Mouse (Mus musculus): Measurements from ENCODE around the gene Lrmda.
A peak's percentile ranks its signal among the peaks of the same experiment; 100 is the strongest.

The Lrmda gene

DNA sequence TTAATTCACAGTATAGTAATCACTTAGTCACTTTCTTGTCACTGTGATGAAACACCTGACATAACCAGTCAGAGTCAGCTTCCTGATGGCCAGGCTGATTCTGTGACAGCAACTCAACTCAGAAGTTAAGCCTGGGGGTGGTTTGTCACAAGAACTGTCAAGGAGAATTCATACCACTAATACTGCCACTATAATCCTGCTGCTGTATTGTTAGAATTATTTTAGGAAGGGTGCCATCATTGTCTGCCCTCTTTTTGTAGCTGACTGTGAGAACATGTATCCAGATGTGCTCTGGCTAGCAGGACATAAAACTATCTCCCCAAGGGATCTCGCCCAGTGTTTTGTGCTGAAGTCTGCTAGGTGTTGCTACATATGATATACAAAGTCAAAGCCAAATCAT lies 882.6 kb downstream of the Lrmda start:
- no peak for ATAC-seq (ENCODE audit: insufficient number of reproducible peaks, low FRiP score, low TSS enrichment)

- no peak; the same call in 1 of the 2 replicates for ATAC-seq (ENCODE audit: insufficient number of reproducible peaks, low FRiP score, low TSS enrichment)
Observed at GRCm38 (mm10) chr14:22902914-22903313, 883.4 kb downstream of the Lrmda start.

- no peak for ATAC-seq (ENCODE audit: insufficient number of reproducible peaks, low FRiP score, low TSS enrichment)
Observed at GRCm38 (mm10) chr14:22905741-22906667, 886.5 kb downstream of the Lrmda start.

DNA sequence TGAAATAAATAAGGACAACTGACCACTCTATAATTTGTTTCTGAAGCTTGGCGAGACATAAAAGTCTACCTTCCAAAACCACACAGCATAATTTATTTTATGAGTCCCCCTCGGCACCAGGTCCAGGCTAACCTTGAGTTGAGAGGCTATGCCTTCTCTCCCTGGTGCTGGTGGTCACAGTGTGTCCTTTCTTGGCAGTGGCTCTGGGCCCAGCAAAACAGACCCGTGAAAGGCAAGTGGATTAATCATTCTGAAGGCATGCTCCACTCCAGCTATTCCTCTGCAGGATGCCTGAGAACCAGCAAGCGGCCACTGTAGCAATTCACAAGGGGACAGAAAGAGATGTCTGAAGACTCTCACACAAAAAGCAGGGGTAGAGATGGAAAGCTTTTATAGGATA lies 887.2 kb downstream of the Lrmda start:
- peak; percentile 37; the same call in 1 of the 2 replicates for ATAC-seq (ENCODE audit: insufficient number of reproducible peaks, low FRiP score, low TSS enrichment)

DNA sequence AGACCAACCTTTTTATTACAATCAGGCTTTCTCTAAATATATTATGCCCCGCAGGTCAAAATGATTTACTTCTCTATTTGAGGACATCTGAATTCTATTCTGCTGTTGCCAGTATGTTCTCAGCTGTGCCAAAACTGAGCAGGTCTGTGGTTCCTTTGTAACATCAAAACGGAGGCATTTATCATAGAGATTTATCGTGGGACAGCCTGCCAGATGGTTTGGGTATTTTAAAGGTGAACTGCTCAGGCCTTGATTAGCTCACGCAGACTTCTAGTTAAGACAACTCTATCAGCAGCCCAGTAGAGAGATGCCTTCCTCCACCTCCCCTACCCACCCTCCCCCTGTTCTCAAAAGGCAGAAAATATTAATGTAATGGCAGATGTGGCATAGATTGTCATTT lies 887.7 kb downstream of the Lrmda start:
- no peak for ATAC-seq (ENCODE audit: insufficient number of reproducible peaks, low FRiP score, low TSS enrichment)

GRCm38 (mm10) chr14:22908006-22908405 lies 888.5 kb downstream of the Lrmda start:
- no peak for ATAC-seq (ENCODE audit: insufficient number of reproducible peaks, low FRiP score, low TSS enrichment)

GRCm38 (mm10) chr14:22915463-22915862 lies 896.0 kb downstream of the Lrmda start:
- ATAC-seq (ENCODE audit: insufficient number of reproducible peaks, low FRiP score, low TSS enrichment): no peak

- ATAC-seq (ENCODE audit: insufficient number of reproducible peaks, low FRiP score, low TSS enrichment): no peak
Observed at GRCm38 (mm10) chr14:22918499-22918898, 899.0 kb downstream of the Lrmda start.

DNA sequence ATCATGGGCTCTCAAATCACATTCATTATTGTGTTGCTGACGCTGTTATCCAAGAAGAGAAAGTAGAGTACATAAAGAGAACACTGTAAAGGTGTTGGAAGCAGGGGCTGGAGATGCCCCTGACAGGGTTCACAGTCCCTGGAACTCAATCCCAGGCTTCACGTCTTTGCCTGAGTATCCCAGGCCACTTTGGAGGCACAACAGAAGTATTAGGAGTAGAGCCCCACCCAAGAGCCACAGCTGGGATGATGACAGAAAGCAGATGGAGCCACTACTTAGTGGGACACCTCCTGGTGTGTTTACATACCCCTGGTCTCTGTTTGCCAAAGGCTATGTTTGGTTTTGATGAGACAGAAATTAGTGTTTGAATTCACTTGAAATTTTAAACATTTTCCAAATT lies 899.4 kb downstream of the Lrmda start:
- no peak for ATAC-seq (ENCODE audit: insufficient number of reproducible peaks, low FRiP score, low TSS enrichment)

GRCm38 (mm10) chr14:22921152-22921551 lies 901.6 kb downstream of the Lrmda start:
- no peak for ATAC-seq (ENCODE audit: insufficient number of reproducible peaks, low FRiP score, low TSS enrichment)

- no peak for ATAC-seq (ENCODE audit: insufficient number of reproducible peaks, low FRiP score, low TSS enrichment)
Observed at GRCm38 (mm10) chr14:22921796-22922195, 902.3 kb downstream of the Lrmda start.

- no peak for ATAC-seq (ENCODE audit: insufficient number of reproducible peaks, low FRiP score, low TSS enrichment)
Observed at GRCm38 (mm10) chr14:22922571-22922970, 903.1 kb downstream of the Lrmda start.

DNA sequence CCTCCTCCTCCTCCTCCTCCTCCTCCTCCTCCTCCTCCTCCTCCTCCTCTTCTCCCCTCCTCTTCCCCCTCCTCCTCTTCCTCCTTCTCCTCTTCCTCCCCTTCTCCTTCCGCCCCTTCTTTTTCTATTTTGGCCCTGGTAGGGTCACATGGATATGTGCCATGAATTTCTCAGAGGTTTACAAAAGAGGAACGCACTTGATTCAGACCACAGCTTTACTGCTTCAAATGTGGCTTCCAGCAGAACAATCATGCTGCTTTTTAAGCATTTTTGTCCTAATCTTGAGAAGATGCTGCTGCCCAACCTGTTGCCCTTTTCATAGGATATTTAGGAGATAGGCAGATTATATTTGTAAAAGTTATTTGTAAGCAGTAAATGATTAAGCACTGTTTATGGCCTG lies 903.7 kb downstream of the Lrmda start:
- no peak for ATAC-seq (ENCODE audit: insufficient number of reproducible peaks, low FRiP score, low TSS enrichment)

- ATAC-seq (ENCODE audit: insufficient number of reproducible peaks, low FRiP score, low TSS enrichment): no peak
Observed at GRCm38 (mm10) chr14:22928263-22928662, 908.8 kb downstream of the Lrmda start.

- no peak for ATAC-seq (ENCODE audit: insufficient number of reproducible peaks, low FRiP score, low TSS enrichment)
Observed at GRCm38 (mm10) chr14:22928683-22929082, 909.2 kb downstream of the Lrmda start.

- no peak for ATAC-seq (ENCODE audit: insufficient number of reproducible peaks, low FRiP score, low TSS enrichment)
Observed at GRCm38 (mm10) chr14:22929585-22929984, 910.1 kb downstream of the Lrmda start.

DNA sequence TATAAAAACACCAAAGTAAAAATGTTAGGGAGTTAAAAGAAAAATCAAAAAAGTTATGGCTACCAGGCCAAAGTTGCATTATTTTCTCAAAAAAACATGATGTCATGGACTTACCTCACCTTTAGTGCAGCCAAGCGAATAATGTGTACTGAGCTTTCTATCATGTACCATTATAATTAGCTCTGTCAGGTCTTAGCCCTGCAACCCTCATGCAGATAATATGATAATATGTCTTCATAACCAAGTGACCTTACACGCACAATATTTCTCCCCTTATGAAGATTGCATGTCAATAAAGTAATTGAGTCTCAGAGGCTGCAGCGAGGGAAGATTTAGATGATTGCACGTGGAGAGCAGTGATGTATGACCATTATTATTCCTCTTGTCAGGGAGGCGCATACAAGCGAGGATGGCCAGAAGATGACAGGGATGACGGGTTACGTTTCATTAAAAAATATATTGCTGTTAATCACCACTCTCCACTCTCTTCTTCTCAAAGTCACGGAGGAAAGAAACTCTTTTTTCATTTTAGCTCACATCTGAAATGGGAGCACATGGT lies 911.1 kb downstream of the Lrmda start:
- no peak for ATAC-seq (ENCODE audit: insufficient number of reproducible peaks, low FRiP score, low TSS enrichment)

- ATAC-seq (ENCODE audit: insufficient number of reproducible peaks, low FRiP score, low TSS enrichment): no peak
Observed at GRCm38 (mm10) chr14:22931114-22931822, 911.8 kb downstream of the Lrmda start.

GRCm38 (mm10) chr14:22936701-22937100 lies 917.2 kb downstream of the Lrmda start:
- no peak for ATAC-seq (ENCODE audit: insufficient number of reproducible peaks, low FRiP score, low TSS enrichment)

DNA sequence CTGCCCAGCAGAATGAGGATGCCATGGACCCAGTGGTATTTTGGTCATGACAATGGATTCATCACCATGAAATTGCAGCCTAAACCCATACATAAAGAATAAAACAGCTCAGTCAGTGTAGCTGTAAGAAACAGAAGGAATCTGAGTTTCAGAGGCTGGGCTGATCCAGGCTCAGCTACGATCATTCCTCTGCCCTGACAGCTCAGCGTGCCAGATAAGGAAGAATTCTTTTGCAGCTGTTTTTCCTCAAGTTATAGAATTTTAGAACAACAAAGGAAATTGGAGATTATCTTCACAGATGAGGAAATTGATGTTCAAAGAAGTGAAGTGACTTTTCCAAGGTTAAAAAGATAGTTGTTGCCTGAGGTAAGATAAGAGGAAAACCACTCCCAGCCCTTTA lies 921.1 kb downstream of the Lrmda start:
- ATAC-seq (ENCODE audit: insufficient number of reproducible peaks, low FRiP score, low TSS enrichment): no peak

GRCm38 (mm10) chr14:22942569-22942968 lies 923.1 kb downstream of the Lrmda start:
- ATAC-seq (ENCODE audit: insufficient number of reproducible peaks, low FRiP score, low TSS enrichment): no peak

Data from cerebellum, adult (tissue).